Mouse (Mus musculus) activated CD4-positive, CD25-positive, alpha-beta regulatory T cell, adult 4 months (primary cell): ENCODE results near the gene Gng12. TPM values are rescaled to one million over a fixed set of nuclear protein-coding genes. Genes with fewer than 3 reads are reported as not detected.
"Not testable (repeated sequence)": the region's sequence is repeated elsewhere in the genome, so short reads cannot be mapped to it uniquely, and the experiment has no call there.

ENCODE experiments used
- ATAC-seq: one replicate; pipeline ENCODE4 v1.8.0; 2017
- polyA plus RNA-seq, 2 experiments: library from polyadenylated mRNA; unstranded; fragments of 100-300 nt; shearing (Covaris generic); gene quantifications; one replicate each; pipeline ENCODE4 v1.2.1; 2017

The Gng12 gene
- polyA plus RNA-seq, 2 experiments from 2014 or later = 21.3 to 21.7 TPM

GRCm38 (mm10) chr6:67030416-67030815 lies 134.2 kb downstream of the Gng12 start:
- ATAC-seq = no peak

- no peak for ATAC-seq
Observed at GRCm38 (mm10) chr6:67030846-67031245, 134.6 kb downstream of the Gng12 start.

DNA sequence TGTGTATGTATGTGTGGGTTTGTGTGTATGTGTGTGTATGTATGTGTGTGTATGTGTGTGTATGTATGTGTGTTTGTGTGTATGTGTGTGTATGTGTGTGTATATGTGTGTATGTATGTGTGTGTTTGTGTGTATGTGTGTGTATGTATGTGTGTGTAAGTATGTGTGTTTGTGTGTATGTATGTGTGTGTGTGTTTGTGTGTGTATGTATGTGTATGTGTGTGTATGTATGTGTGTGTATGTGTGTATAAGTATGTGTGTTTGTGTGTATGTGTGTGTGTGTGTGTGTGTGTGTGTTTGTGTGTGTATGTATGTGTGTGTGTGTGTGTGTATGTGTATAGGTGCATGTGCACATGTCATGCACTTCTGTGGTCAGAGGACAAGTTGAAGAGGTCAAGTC lies 136.4 kb downstream of the Gng12 start:
- ATAC-seq = not testable (repeated sequence)

DNA sequence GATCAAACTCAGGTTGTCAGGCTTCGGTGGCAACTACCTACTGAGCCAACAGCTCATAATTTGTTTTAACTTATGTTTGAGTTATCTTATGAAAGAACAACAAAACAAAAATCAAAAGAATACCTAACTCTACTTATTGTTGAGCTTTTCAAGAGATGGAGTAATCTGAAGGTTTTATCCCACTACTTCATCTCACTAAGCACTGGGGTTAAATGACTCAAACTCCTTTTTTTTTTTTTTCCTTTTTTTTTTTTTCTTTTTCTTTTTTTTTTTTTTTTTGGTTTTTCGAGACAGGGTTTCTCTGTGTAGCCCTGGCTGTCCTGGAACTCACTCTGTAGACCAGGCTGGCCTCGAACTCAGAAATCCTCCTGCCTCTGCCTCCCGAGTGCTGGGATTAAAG lies 136.8 kb downstream of the Gng12 start:
- not testable (repeated sequence) for ATAC-seq

DNA sequence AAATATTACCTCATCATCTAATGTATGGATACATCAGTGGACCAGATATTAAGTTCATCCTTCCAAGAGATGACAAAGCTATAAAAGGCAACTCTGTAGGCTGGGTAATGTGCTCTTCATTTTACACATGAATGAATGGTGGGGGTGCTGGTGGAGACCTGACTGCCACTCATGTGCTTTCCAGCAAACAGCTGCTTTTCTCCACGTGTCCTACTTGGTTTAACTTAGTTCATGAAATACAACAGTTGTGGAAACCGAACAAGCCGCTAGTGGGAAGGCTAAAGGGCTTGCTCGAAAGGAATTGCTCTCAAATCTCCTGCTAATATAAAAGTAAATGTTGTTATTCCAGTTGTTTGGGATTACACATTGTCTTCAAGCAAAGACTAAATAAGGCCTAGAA lies 137.4 kb downstream of the Gng12 start:
- no peak for ATAC-seq

- no peak for ATAC-seq
Observed at GRCm38 (mm10) chr6:67034331-67035130, 138.3 kb downstream of the Gng12 start.

DNA sequence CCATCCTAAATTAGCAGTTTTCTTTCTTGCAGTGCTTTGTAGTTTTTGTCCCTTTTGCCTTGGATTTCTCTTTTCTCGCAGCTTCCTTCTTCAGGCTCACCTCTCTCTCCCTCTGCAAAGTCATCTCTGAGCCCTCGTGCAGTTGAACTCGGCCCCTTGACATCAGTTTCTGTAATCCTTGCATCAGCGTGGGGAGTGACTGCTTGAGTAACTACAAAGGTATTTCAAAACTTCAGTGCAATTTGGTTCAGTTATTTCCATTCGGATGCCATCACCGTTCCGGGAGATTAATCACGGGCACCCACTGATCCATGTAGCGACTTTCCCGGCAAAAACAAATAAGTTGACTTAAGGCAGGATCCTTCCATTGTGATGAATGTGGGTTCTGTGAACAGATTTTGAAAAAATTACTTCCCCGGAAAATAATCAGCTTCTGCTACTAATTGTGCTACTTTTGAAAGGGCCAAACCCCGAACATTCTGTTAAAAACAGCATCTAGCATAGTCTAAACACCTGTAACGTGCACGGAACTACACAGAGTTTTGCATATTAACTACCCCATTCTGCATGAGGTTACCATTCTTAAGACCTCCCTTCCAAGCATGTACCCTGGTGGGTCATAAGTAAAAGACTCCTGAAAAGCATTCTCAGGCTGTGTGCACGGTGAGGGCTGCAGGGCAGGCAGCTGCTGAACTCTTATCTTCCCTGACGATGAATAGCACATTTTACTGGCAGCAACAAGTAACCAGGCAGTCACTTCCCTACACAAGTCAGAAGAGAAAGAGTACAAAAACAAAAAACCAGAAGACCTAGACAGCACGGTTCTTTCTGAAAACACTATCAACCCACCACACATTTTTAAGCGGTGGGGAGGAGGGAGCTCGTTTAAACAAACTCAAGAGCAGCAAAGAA lies 139.4 kb downstream of the Gng12 start:
- ATAC-seq = no peak

DNA sequence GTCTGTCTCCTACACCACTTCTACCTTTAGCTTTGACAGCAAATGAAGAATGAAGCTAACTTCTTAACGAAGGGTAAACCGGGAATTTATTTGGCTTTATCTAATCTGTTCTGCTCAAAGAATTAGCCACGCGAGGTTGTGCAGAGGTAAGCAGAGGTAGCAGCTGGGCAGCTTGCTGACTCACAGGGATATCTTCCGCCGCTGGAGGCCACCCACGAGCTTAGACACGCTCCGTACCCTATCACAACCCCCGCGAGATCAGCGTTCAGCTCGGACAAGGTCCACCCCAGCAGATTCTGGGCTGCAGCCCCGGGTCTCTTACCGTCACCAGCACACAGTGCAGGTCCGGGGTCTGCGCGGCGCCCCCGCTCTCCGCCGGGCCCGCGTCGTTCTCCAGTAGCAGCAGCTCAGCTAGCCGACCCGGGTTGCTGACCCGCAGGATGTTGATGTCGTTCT lies 140.2 kb downstream of the Gng12 start:
- peak; percentile 37 for ATAC-seq

DNA sequence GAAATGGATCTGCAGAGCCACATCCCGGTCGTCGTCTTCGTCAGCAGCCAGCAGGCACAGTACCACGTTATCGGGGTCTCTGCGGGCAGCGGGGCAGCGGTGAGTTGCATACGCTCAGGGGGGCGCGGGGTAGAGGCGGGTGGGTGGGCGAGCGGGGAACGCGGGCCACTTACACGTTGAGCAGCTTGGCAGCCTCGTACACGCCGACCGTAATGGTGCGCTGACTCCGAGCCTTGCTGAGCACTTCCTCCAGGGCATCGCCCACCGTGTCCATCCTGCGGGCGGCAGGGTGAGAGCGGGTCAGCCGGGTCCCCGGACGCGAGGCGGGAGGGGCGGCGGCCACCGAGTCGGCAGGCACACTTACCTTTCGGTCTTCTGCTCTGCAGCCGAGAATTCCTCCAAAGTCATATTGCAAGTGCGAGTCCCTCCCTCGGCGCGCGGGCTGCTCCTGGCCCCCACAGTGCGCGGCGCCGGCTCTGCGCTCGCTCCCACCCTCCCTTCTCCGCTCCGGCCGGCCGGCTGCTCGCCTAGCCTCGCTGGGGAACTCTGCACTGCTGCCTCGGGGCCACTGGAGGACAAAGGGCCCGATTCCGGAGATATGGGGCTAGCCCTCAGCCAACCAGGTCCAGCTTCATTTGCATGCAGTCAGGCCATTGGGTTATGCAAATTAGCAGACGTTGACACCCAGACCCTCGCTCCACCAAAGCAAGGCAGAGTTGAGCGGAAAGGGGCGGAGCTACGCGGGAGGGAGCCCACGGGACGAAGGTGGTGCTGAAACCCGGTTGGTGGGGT lies 140.8 kb downstream of the Gng12 start, which contains the start of gene Gadd45a:
Gene Gadd45a (minus strand): TSS at position 621 of the 792 bp plus-strand sequence.
- ATAC-seq = peak; percentile 97

- no peak for ATAC-seq
Observed at GRCm38 (mm10) chr6:67038964-67039363, 142.8 kb downstream of the Gng12 start.

- no peak for ATAC-seq
Observed at GRCm38 (mm10) chr6:67040904-67041410, 144.8 kb downstream of the Gng12 start.

DNA sequence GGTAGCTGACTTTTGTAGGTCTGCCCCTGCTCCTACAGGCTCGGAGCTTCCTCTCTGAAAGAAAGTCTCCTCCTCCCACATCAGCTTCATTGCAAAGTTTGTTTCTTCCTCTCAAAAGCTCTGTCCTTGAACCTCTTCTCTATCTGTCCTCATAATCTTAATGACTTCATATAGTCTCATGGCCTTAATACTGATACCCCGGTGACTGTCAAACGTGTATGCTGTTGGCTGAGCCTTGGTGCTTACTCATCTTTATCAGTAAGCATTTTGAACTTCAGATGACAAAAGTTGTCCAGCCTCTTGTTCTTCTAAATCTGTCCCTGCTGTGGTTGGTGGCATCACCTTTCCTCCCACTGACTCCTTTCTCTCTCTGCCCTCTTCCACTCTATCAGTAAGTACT lies 149.2 kb downstream of the Gng12 start:
- ATAC-seq = no peak

DNA sequence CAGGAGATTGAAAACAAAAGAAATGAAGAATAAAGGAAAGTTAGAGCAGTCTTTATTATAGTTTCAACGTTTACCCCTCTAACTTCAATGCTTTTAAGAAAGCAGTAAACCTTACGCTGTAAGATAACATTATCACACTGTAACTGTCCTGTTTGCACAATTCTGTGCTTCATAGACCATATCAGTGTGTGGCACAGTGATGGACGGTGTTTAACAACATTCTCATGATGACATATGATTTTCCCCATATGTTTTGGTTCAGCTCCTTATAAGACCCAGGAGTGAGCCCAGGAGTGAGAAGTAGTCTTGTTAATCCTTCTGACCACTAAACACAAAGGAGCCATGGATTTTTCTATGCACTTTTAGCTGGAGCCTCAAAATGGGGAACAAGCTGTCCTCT lies 150.7 kb downstream of the Gng12 start:
- ATAC-seq = no peak

DNA sequence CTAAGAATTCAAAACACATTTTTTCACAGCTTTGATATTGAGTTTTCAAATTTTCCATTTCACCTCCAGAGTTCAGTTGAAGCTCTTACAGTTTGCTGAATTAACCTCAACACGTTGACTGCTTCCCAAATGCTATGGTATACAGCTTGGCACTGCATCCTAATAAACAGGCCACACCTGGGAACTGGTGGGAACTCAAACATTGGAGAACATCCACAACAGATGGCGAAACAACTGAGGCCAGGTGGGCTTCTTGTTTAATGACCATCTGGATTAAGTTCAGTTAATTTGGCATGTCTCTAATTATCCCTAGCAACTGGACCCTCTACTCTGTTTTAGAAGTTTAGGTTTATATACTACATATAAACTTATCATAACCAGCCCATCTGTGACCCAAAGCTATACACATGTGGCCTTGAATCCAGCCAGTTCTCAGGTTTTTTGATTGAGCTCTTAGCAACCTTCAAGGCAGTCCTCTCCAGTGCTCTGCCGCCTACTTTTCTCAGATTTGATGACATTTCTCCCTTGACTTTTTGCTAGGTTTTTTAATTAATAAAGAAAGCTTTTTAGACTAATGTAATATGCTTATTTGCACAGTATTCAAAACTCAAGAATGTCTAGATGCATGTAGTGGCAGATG lies 152.0 kb downstream of the Gng12 start:
- ATAC-seq = no peak

DNA sequence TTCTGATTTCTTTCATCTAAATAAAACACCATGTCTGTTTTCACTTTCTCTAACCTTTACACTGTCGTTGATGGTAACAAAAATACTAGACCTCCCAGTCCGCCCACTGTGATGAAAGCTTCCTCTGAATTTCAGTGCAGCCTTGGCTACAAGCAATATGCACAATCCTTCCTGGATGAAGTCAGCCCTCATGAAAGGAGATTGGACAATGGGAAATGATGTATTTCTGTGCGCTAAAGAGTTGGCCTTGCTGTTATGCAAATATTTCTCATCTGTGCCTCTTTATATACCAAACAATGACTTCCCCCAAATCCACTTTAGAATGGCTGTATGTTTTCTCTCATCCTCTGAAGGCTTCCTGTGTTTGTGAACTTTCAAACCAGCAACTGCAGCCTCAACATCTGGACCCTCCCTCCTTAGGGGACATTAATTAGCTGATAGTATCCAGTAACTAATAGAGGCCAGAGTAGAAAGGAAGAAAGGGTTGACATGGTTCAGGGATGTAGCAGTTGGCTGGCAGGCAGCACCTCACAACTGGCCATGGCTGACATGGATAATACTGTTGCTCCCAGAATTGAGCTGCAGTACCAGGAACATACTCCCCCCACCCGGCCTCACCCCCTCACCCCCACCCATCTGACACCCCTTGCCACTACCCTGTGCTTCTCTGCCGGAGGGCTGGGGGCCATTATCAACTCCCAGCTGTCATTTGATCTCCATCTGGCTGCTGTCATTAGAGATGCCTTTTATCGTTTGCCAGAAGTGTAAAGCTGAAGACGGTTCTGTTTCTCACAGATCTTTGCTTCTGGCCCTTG lies 152.9 kb downstream of the Gng12 start:
- no peak for ATAC-seq

DNA sequence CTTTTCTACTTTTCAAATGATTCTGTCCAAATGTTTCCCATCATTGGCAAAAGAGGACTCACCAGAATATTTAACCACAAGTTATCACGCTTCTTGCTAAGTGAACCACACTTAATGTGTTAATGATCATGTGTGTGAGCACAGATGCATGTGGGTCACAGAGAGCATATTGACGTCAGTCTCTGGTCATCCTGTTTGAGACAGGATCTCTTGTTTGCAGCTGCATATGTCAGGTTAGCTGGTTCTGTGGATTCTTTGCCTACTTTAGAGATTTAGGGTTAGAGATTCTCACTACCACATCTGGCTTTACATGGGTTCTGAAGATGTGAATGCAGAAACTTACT lies 153.5 kb downstream of the Gng12 start:
- ATAC-seq = no peak

- ATAC-seq = no peak
Observed at GRCm38 (mm10) chr6:67050063-67050462, 153.9 kb downstream of the Gng12 start.

GRCm38 (mm10) chr6:67056108-67056888 lies 160.1 kb downstream of the Gng12 start:
- peak; percentile 83 for ATAC-seq

GRCm38 (mm10) chr6:67056889-67057564 lies 160.8 kb downstream of the Gng12 start:
- ATAC-seq = no peak

DNA sequence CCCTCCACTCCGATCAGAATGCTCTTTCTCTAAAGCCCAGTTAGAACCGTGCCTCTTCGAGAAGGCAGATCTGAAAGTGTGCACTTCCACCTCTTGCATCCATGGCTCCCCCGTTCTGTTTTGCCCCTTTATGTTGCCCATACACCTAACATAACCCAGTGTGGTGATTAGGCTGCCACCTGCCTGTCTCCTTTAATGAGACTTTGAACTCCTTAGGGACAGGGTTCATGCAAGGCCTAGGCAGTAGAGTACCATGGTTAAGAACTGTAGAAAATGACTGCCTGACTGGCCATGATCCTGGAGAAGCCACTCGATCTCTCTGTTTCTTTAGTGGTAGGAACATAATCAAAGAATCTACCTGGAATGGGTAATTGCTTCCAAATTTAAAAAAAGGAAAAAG lies 161.4 kb downstream of the Gng12 start:
- ATAC-seq = no peak
